Mouse (Mus musculus) T-helper 1 cell (primary cell): ENCODE measurements around the gene Svop.

ENCODE experiments used
- in situ Hi-C: fragments of 300-600 bp; cut with MboI, MseI; formaldehyde crosslinking; loops from one replicate; pipeline ENCODE4 v1.15.1; 2025; ENCODE audit warnings: high pct_unique_total_duplicates

The Svop gene

DNA sequence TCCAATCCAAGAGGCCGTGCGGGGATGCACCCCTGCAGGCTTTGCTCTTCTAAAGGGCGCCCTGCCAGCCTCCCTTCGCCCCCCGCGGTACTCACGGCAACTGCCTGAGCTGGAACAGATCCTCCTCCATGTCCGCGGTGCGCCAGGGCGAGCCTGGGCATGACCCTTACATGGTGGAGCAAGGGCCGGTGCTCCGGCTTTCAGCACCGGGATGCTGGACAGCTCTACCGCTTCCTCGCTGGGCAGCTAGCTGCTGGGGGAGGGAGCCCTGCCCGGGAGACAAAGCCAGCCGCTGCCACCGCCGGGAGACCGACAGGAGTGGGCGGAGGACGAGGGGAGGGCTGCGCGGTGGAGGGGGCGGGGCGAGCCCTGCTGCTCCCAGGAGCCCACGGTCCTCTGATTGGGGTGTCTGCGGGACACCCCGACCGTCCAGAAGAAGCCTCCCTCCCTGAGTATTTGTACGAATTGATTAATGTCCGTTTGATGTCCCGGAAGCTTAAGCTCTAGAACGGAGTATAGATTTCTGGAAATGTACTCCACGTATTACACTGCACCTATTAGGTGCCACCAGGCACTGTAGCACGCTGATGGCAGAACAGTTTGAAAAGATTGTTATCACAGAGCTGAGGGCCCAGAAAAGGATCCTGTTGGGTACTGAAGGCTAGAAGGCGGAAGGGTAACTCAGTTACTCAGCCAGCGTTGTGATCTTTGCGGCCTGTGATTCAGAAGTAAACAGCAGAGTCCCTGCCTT, at the start of gene Svop:
Svop (minus strand) TSS at position 514 of the 751 bp plus-strand sequence.
- in situ Hi-C loops = no loop called here

DNA sequence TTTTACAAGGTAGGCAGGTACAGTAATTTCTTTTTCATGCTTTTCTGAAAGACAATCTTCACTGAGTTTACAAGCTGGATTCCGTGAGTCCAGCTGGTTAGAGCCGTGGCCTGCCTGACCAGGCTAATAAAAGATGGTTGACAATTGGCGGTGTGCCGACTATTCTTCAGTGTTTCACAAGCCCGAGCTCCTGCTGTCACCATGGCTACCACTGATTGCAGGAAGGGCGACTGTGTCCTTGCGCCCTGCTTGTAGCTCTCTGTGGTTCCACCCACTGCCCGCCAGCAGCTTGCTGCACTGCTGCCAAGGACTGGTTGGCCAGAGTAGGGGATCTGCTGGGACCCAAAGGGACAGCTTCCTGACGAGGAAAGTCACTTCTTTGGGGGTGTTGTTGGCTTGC, 47.8 kb upstream of the Svop start:
- in situ Hi-C loops = no loop called here

DNA sequence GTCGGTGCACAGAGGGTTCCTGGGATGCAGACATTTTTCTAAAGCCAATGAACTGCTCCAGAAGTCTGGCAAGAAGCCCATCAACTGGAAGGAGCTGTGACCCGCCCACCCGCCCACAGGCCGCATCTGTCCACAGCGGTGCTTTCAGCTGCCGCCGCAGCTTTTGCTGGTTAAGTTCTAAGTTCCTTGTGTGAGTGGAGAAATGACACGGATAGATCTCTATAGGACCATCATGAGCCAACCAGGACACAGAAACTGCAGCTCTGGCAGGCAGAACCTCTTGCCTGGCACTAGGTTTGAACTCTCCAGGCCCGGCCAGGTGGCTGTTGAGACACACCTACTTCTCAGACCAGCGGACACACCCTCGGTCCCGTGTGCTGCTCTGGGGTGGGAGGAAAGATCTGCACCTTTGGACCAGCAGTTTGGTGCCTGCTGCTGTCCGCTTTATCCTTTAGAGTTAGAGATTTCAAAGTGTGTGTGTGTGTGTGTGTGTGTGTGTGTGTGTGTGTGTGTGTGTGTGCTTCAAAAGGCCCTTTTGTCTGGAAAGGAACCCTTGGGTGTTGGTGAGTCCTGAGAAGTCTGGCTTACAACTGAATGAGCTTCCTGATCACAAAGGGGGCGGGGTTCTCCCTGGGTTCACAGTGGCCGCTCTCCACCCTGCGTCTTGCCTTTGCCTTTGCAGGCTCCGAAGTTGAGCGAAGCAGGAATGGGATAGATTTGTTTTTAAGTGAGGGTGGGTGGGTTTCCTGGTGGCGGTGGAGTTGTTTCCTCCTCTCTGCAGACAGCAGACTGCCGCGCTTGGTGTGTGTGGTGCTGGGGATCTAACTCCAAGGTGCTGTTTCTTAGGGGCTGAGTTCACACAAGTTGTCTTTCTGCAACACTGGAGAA, 47.2 kb upstream of the Svop start:
- in situ Hi-C loops = no loop called here

DNA sequence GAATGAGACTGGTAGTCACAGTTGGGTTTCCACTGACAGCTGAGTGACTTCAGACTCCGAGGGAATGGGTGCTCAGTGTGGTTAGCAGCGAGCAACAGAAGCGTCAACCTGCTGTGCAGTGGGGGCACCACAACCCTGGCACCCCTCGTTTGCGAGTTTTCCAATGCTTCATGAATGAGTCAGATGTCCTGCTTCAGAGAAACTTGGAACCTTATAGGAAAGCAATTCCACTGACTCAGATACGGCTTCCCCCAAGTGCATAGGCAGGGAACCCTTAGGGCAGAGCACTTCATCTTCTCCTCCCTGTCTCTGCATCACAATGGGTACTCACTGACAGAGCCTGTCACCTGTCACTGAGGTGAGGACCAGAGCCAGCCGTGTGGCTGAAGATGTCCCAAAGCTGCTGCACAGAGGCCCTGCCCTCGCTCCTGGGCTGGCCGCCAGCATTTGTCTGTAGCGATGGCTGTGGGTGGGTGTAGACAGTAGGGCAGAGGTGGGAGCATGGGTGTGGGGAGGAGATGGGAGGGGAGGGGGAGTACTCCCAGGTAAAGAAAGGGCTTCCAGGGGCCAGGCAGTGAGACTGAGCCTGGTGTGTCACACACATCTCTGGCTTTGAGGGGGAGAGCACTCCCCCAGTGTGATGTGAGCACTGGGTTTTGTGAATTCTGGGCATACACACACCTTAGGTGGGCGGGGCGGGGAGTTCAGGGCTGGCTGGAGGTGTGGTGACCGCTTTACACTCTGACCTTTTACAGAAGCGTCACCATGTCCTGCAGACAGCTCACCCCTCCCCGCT, 46.3 kb upstream of the Svop start:
- in situ Hi-C loops = no loop called here

DNA sequence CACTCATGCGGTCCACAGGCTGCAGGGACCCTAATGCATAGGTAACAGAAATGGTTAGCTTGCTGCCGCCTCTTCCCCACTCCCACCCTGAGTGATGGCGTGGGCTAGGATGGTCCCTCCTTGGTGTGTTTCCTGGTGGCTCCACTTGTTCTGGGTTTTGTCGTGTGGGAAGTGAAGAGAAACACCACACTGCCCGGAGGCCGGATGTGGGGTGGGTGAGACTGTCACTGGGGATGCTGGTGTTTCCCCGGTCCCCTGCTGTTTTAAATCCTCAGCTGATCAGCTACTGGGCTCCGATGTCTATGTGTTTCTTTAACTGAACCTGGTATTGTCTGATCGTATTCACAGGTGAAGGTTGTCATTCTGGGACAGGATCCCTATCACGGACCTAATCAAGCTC, 44.1 kb upstream of the Svop start:
- in situ Hi-C loops = no loop called here

DNA sequence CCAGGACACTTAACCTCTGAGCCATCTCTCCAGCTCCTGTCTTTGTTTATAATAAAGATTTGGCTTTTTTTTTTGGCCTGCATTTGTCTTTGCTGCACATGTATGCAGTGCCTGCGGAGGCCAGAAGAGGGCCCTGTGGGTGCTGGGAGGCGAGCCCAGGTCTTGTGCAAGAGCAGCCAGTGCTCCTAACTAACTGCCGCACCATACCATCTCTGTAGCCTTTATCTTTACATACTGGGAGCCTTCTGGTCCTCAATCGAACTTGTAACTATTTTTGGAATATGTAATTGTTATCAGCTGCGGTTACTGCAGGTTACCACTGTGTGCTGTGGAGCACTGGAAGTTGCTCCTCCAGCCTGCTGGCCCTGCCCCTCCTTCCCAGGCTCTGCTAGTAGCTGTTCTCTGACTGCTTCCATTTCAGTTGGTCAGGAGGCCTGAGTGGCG, 42.7 kb upstream of the Svop start:
- in situ Hi-C loops = no loop called here

DNA sequence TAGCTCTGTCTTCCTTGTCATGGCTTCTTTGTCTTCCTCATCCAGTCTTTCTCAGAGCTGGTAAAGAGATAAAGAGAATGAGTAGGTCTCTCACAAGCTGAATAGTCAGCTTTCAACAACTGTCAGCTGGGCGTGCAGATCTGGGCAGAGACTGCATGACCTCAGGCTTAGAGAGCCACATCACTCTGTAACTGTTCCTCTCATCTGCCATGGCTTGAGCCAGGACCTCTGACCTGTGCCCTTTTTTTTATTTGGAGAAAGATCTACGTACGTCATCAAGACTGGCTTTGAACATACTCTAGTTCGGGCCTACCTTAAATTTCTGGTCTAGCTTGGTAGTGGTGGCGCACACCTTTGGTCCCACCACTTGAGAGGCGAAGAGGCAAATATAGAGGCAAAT, 41.5 kb upstream of the Svop start:
- in situ Hi-C loops = no loop called here

DNA sequence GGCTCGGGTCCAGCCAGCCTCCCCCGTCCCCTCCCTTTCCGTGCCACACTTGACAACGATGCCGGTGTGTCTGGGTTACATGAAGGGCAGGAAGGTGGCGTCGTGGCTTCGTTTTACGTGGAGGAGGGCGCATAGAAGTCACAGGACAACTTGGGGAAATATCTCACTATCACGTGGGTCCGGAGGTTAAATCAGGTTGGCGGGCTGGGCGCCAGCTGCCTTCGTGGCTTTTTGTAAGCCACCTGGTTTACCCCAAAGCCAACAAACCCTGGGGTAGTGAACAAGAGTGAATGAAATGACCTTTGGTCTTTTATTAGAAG, 40.1 kb upstream of the Svop start:
- in situ Hi-C loops = no loop called here

DNA sequence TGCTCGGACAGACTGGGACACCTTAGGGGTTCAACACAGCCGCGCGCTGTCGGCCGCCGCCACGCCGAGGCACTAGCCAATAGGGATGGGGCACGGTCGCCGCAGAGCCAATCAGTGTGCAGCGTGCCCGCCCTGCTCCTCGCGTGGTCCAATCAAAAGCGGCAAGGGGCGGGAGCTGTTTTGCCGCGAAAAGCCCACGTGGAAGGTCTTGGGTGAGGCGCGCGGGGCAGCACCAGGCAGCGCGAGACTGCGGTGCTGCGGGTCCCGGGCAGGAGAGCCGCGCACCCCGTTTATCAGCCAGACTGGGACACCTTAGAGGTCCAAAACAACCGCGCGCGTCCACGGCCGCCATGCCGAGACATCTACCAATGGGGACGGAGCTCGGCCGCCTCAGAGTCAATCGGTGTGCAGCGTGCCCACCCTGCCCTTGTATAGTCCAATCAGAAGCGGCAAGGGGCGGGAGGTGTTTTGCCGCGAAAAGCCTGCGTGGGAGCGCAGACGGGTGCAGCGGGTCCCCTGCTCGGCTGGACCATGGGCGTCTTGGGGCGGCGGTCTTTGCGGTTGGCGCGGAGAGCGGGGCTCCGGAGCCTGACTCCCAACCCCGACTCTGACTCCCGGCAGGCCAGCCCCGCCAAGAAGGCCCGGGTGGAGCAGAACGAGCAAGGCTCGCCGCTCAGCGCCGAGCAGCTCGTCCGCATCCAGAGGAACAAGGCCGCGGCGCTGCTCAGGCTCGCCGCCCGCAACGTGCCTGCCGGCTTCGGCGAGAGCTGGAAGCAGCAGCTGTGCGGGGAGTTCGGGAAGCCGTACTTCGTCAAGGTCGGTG, 39.5 kb upstream of the Svop start:
- in situ Hi-C loops = no loop called here

DNA sequence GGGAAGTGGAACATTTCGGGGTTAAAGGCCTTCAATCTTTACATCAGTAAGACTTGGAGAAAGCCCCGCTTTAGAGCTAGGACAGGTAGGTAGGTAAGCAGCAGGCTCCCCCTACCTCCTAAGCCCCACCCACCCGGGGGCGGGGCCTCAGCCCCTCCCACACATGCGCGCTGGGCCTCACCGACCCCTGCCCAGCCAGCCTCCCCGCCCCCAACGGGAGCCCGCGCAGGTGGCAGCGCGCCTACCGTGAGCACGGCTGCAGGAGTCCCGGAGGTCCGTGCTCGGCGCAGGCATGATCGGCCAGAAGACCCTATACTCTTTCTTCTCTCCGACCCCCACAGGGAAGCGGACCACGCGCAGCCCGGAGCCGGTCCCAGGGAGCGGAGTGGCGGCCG, 38.8 kb upstream of the Svop start, which contains the start of gene Ung:
Ung (plus strand) TSS at position 176 of the 395 bp plus-strand sequence.
- in situ Hi-C loops = no loop called here

DNA sequence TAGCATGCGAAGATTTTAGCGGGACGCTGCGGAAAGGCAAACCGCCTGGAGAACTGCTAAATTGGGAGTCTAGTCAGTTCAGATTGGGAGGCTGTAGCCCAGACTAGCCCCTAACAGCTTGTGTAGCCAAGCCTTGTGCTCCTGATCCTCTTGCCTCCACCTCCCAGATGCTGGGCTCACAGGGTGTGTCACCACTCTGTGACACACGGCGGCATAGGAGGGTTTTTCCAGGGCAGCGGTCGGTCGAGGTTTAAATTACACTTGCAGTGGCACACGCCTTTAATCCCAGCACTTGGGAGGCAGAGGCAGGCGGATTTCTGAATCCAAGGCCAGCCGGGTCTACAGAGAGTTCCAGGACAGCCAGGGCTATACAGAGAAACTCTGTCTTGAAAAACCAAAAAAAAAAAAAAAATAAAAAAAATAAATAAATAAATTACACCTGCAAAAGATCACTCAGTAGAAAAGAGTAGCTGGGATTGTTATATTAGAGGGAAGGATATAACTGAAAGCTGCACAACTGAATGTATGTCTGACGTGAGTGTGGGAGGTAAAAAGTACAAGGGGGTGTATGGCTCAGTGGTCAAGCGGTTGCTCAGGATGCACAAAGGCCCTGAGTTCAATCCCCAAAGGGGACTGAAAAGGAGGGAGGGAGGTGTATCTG, 38.3 kb upstream of the Svop start:
- in situ Hi-C loops = no loop called here

DNA sequence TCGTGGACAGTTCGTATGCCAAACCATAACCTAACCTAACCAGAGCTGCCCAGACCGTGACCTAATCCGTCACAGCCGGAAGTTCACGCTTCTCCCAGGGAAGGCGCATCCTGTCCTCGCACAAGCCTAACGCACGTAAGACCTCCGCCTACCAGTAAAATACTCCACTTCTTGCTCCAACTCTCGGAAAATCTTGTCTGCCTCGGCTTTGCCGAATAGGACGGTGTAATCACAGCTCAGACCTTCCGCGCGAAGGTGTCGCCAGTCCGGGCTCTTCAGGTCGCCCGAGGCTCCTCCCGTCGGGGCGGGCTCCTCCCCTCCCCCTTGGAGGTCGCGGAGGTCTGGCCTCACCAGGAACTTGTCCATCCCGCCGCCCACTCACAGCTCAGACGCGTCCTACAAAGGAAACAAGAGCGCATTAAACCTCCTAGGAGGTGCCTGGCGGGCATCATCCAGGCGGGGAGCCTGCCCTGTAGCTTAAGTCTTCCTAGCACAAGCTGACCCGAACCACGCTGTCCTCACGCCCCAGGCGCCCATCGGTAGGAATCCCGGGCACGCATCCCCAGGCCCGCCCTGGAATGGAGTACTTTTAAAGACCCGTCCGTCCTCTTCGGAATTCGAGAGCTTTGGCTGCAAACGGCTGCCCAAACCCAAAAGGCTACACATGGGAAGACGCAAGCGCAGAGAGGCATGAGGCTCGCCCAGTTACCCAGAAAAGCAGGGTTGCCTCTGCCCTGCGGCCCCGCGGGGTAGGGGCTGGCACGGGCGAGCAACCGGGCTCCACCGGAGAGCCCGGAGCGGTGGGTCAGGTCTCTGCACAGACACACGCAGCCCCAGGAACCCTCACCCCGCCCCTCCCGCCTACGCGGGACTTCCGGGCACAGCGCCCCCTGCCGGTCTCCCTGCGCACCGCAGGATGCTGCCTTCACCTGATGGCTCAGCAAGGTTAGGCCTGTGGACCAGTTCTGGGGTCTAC, 36.3 kb upstream of the Svop start, which contains the start of gene Alkbh2:
Alkbh2 (minus strand) TSS at position 845 of the 976 bp plus-strand sequence.
- in situ Hi-C loops = no loop called here

DNA sequence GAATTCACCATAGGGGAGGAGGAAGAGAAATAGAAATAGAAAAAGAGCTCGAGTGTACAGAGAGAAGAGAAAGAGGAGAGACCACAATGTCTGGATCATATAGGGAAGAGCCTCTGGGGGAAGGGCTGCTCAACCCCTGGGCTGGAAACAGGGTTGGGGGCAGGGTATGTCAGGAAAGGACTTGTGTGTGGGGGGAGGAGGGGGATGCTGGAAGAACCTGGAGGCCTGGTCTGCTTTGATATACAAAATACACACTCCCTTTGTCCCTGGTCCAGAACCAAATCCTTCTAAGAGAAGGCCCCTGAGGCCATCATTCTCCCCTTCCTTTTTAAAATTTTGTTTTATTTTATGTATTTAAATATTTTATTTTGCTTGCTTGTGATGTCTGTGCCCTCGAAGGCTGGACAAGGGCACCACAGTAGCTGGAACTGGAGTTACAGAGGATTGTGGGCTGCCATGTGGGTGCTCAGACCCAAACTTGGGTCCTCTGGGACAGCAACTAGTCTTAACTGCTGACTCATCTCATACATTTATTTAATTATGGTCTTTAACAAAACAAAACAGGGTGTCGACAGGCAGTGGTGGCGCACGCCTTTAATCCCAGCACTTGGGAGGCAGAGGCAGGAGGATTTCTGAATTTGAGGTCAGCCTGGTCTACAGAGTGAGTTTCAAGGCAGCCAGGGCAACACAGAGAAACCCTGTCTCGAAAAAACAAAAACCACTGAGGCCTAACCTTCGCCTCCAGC, 35.3 kb upstream of the Svop start:
- in situ Hi-C loops = no loop called here

DNA sequence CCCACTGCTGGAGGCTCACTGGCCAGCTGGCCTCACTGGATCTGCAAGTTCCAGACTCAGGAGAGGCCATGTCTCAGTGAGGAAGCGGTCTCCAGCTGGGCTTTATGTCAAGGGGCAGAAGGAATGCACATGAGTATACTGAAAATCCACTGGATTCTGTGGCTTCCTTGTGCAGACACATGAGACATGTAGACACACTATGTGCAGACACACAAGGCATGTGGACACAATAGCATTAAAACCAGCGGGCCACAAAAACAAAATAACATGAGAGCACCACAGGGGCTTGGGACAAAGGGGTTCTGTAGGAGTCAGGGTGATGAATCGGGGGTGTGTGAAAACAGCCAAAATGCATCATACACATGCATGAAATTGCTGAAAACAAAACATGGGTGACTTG, 34.6 kb upstream of the Svop start:
- in situ Hi-C loops = no loop called here

DNA sequence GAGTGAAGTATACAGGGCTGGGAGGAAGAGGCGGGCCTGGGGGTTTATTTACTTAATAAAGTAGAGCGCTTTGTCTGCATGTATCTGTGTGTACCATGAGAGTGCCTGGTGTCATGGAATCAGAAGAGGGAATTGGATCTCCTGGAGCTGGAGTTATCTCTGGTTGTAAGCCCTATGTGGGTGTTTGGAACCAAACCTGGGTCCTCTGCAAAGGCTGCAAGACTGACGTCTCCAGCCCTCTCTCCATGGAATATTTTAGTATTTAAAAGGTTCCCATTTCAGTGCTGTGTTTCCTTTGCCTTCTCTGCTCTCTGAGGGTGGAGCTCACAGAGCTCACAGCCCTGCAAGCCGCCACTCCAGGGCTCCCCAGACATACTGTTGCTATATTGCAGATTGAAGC, 28.4 kb upstream of the Svop start:
- in situ Hi-C loops = loop anchor here (25.0 kb wide), 1 partner anchor 1858 kb away; the partner anchor contains the start of genes Cryba4 and Crybb1

DNA sequence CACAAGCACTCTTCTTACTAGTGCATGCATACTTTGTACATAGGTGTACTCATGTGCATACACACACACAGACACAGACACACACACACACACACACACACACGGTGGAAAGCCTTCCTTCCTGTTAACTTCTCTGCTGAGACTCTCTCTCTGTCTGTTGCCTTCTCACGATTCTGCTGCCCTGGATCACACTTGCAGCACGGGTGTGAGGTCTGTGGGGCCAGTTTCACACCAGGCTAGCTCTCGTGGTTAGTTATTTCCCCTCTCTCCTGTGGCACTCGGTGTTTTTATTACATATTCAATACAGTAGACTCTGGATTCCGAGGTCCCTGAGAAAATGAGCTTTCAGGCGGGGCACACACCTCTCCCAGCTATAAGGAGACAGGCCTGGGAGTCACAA, 25.2 kb upstream of the Svop start:
- in situ Hi-C loops = loop anchor here (25.0 kb wide), 1 partner anchor 1854 kb away; the partner anchor contains the start of genes Cryba4 and Crybb1

DNA sequence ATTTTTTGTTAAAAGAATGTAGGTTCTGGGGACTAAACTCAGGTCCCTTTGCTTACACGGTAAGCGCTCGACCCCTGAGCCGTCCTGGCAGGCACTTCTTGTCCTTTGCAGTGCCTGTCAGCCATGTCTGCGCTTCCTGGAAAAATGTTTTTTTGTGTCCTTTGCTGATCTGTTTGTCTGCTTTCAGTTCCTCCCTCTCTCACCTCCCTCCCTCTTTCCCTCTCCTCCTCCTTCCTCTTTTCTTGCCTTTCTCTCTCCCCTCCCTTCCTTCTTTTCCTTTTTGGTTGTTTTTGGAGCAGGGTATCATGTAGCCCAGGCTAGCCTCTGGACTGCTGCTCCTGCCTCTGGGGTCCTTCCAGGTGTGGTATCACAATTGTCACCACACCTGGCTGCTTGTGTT, 23.7 kb upstream of the Svop start:
- in situ Hi-C loops = loop anchor here (25.0 kb wide), 1 partner anchor 1853 kb away; the partner anchor contains the start of genes Cryba4 and Crybb1

DNA sequence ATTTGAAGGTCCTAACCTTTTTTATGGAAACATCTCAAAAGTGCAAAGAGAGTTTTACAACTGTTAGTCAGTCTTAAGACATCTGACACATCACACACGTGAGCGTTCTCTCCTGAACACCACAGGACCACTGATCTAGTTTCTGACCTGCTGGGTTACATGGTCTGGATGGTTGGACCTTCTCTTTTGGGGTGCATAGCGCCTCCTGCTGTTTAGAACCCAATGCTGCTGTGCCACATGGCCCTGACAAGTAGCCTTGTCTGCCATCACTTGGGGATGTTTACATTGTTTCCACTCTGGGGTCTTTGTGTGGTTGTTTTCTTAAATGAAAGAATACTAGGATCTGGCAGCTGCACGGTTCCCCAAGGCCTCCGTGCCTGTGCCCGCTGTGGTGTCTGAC, 22.0 kb upstream of the Svop start:
- in situ Hi-C loops = loop anchor here (25.0 kb wide), 1 partner anchor 1851 kb away; the partner anchor contains the start of genes Cryba4 and Crybb1
